Mouse (Mus musculus): ENCODE data around the gene Mtmr1.
"Not testable (repeated sequence)": the region's sequence is repeated elsewhere in the genome, so short reads cannot be mapped to it uniquely, and the experiment has no call there.

DNA sequence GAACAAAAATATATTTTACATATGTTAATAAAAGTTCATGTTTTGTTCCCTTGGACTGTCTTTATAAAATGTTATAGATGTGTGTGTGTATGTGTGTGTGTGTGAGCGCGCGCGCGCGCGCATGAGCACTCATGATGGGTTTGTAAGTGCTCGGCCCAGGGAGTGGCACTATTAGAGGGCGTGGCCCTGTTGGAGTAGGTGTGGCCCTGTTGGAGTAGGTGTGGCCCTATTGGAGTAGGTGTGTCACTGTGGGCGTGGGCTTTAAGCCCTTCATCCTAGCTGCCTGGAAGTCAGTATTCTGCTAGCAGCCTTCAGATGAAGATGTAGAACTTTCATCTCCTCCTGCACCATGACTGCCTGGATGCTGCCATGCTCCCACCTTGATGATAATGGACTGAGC, 2.8 kb upstream of the Mtmr1 start:
- TF ChIP-seq POLR2A (IDR thresholded peaks at IDR 0.05; ENCODE audit: insufficient read length, low read depth); MYOG (IDR thresholded peaks at IDR 0.05; ENCODE audit: control insufficient read depth in 1 of 3, insufficient read depth in 1 of 3, insufficient read length in 2 of 3, low read depth in 2 of 3); MAX (IDR thresholded peaks at IDR 0.05; ENCODE audit: low read depth); USF1 (IDR thresholded peaks at IDR 0.05; ENCODE audit: low read depth); TCF12 (IDR thresholded peaks at IDR 0.05; ENCODE audit: insufficient read depth, poor library complexity, severe bottlenecking): not testable (repeated sequence)

Data from myocyte (in vitro differentiated cells).